Mouse (Mus musculus) left cerebral cortex, adult 11 months (tissue): ENCODE data around the gene Hist1h2af.

Experiments used
- DNase-seq: peaks from one replicate; pipeline ENCODE4 v3.0.0; 2022; ENCODE audit warnings: low spot score

Gene Hist1h2af

GRCm38 (mm10) chr13:23576906-23577639 is 43.4 kb downstream of the Hist1h2af start:
- no peak for DNase-seq

- no peak for DNase-seq
Observed at GRCm38 (mm10) chr13:23577835-23578234, 44.1 kb downstream of the Hist1h2af start.

DNA sequence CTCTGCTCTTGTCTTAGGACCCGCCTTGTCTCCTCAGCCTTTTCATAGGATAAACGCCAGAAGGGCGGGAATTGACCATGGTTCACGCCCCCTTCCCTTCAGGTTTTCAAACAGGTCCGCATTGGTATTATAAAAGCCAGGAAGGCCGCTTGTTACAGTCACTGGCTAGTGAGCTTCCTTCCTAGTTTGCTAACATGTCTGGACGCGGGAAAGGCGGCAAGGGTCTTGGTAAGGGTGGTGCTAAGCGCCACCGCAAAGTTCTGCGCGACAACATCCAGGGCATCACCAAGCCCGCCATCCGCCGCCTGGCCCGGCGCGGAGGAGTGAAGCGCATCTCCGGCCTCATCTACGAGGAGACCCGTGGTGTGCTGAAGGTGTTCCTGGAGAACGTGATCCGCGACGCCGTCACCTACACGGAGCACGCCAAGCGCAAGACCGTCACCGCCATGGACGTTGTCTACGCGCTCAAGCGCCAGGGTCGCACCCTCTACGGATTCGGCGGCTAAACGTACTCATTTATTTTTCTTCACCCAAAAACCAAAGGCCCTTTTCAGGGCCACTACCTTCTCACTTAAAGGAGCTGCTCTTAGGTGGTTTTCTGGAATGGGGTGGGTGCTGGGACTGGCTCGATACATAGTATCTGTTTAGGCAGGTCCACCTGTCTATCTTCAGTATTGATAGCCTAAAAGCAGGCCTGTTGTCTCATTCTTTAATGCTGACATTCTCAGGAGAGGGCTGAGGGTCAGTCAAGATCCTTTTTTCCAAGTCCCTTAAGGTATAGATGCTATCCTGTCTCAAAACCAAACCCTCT is 47.9 kb downstream of the Hist1h2af start, which contains the start of gene Hist1h4d:
TSS of gene Hist1h4d (plus strand) at position 191 of the 811 bp plus-strand sequence.
- peak; percentile 95 for DNase-seq

- DNase-seq, result no peak
Observed at GRCm38 (mm10) chr13:23582219-23583056, 48.7 kb downstream of the Hist1h2af start.

GRCm38 (mm10) chr13:23583387-23584068 is 49.8 kb downstream of the Hist1h2af start:
- DNase-seq, result no peak
